In the genomic region with DNA sequence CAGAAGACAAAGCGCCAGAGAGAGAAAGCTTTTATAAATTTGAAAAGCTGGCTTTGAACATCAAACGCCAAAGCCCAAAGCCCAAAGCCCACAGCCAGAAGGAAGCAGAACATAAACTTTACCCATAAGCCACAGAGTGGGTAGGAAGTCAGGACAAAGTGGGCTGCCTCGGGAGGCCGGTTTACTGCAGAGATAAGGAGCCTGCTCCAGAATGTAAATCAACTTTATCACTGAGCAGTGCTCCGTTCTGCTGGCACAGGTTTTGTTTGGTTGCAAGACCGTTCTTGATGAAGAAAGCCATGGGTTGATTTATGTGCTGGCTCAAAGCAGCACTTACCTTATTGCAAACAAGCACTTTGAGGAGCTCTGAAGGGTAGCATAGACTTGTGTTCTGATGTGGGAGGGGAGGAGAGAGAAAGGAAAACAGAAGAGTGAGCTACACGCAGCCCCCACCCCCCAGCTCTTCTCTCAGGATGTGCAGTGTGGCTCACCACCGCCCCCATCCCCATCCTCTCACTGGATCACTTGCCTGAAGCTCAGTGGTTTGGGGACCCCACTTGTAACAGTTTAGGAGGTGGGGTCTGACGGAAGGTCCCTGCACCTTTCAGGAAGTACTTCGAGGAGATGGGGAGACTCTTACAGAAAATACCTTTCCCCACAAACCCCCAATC, we compare ENCODE assay signal across 11 mouse cellular contexts. TPM values are rescaled to one million over a fixed set of nuclear protein-coding genes. Genes with fewer than 3 reads are reported as not detected.
A peak's percentile ranks its signal among the peaks of the same experiment; 100 is the strongest.
DNase-seq lines count a peak whose midpoint lies in the region; ATAC-seq and TF ChIP-seq lines count a peak whose summit lies in the region.
"Had no signal": no experiment of that assay in that cellular context is flagged by ENCODE, and none has a peak within 500 bp of the region (broad histone marks: within the 10 kb centered on the region; RNA-seq: fewer than 3 reads in every experiment).

No protein-coding gene starts in this region.

- TF ChIP-seq CTCF in left cerebral cortex, adult 2 months (IDR thresholded peaks at IDR 0.05): no peak

- H3K4me2 ChIP-seq in kidney, embryonic 14.5 days (replicated peaks; ENCODE audit: low read depth, low read length): no peak overlapping the region
- H3K4me2 ChIP-seq: lung, embryonic 15.5 days had no signal

- H3K4me3 ChIP-seq in kidney, embryonic 14.5 days (ENCODE audit: low read length): no peak overlapping the region
- no peak overlapping the region for H3K4me3 ChIP-seq in left cerebral cortex, adult 2 months
- H3K4me3 ChIP-seq: lung, embryonic 15.5 days had no signal

- no peaks in the 10 kb centered on the region for H3K9me3 ChIP-seq in kidney, embryonic 14.5 days (ENCODE audit: control insufficient read depth, low read length)
- H3K9me3 ChIP-seq: lung, embryonic 15.5 days had no signal

- no peaks in the 10 kb centered on the region for H3K4me1 ChIP-seq in kidney, embryonic 14.5 days (ENCODE audit: control insufficient read depth, insufficient read depth, low read length)

- WGBS in kidney, embryonic 14.5 days: 27% methylated on average over 10 of the region's 10 CpGs

- no peak overlapping the region for H3K9ac ChIP-seq in kidney, embryonic 14.5 days (ENCODE audit: low read depth, low read length)
- H3K9ac ChIP-seq: lung, embryonic 15.5 days had no signal

- peak; percentile 36; the same call in 1 of the 2 replicates for ATAC-seq in kidney, embryonic 14.5 days (ENCODE audit: low FRiP score, low TSS enrichment)

- H3K36me3 ChIP-seq in kidney, embryonic 14.5 days (ENCODE audit: control insufficient read depth, insufficient read depth, low read length): no peaks in the 10 kb centered on the region
- H3K36me3 ChIP-seq: lung, embryonic 15.5 days had no signal

- H3K27ac ChIP-seq in kidney, embryonic 14.5 days (ENCODE audit: low read depth, low read length): no peak overlapping the region
- no peak overlapping the region for H3K27ac ChIP-seq in left cerebral cortex, adult 2 months
- H3K27ac ChIP-seq: lung, embryonic 15.5 days had no signal

- H3K27me3 ChIP-seq in kidney, embryonic 14.5 days (ENCODE audit: control insufficient read depth, insufficient read depth, low read length): peaks cover 1% of the 10 kb centered on the region; the same call in 1 of the 2 replicates

- intact Hi-C loops in left cerebral cortex, adult 2 months (cut with DNase I): no loop called here

- peak; percentile 11 for DNase-seq in adrenal gland, postnatal 14 days
- no peak for DNase-seq in adrenal gland, postnatal 25 days
- DNase-seq in kidney, postnatal 36 days: no peak
- peak; percentile 12 for DNase-seq in CD4-positive helper T cell, adult 2 months (ENCODE audit: low read depth, low spot score)
- DNase-seq in naive thymus-derived CD4-positive, alpha-beta T cell, adult 2 months (ENCODE audit: low read depth): peak; percentile 46
- DNase-seq in testis, postnatal 14 days (ENCODE audit: low spot score): no peak
- DNase-seq in left cerebral cortex, adult 2 months (ENCODE audit: extremely low spot score in 1 of 2, low spot score in 2 of 2): no peak
- DNase-seq: gastrocnemius, postnatal 14 days; kidney, adult 11 months had no signal

RNA-seq across cellular contexts. Expression of a gene that starts 50.9 kb away (rescaled TPM):
- total RNA-seq in adrenal gland, postnatal 14 days (2021): 15.0 and 18.8 TPM in 2 replicates
- 17.3 and 19.2 TPM in 2 replicates for total RNA-seq in adrenal gland, postnatal 25 days (2021)
- polyA plus RNA-seq in kidney, embryonic 14.5 days (2014; fragmentation: Nextera tagmentation; extraction: Ambion mirVana): 25.4 and 32.6 TPM in 2 replicates
- 10 to 100 TPM; 18.0 to 22.8 TPM for total RNA-seq in left cerebral cortex, adult 2 months (2021)

Comparison
In these comparisons a context has a peak if more than half of its experiments do, and no peak if none do; other contexts are left out.
1. DNase-seq: peak in adrenal gland, postnatal 14 days (single experiment), CD4-positive helper T cell, adult 2 months (single experiment) and naive thymus-derived CD4-positive, alpha-beta T cell, adult 2 months (single experiment); none in adrenal gland, postnatal 25 days (single experiment), kidney, postnatal 36 days (0 of 2), testis, postnatal 14 days (single experiment) and left cerebral cortex, adult 2 months (0 of 2).